In the genomic region with DNA sequence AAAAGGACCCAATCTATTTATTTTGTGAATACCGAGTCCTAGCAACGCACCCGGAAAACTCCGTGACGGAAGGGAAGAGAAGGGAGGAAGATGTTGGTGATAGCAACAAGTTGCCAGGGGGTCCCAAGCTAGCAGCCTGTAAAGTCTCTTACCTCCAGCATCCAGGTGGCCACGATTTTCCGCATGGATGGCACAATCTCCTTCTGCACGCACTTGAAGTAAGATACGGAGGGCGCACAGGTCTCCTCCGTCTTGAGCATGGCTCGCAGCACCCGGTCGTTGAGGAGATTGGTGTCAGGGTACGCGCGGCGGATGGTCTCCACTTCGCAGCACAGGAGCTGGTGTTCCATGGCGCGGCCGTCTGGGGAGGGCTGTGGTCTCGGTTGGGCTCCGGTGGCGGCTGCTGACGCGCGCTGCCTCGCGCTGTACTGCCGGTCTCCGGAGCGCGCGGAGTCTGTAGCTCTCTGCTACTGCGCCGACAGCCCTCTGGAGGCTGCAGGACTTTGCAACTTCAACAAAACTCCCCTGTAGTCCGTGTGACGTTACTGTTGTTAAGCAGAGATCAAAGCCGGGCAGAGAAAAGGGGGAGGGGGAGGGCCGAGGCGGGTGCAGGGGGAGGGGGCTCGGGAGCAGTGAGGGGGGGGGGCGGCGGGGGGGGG, we compare ENCODE assay signal across 7 mouse cellular contexts. TPM values are rescaled to one million over a fixed set of nuclear protein-coding genes. Genes with fewer than 3 reads are reported as not detected.
A peak's percentile ranks its signal among the peaks of the same experiment; 100 is the strongest.
DNase-seq lines count a peak whose midpoint lies in the region; ATAC-seq and TF ChIP-seq lines count a peak whose summit lies in the region.

A gene (minus strand): TSS at position 582 of the 659 bp plus-strand sequence.

- peaks cover 33% of the 10 kb centered on the region for H3K36me3 ChIP-seq in ES-E14 (ENCODE audit: control insufficient read depth, insufficient read depth, low read length, poor library complexity, severe bottlenecking)
- peaks cover 17% of the 10 kb centered on the region; the same call in 1 of the 2 replicates for H3K36me3 ChIP-seq in forebrain, embryonic 11.5 days (ENCODE audit: control insufficient read depth, insufficient read depth, low read length)
- H3K36me3 ChIP-seq in lung, embryonic 14.5 days (ENCODE audit: insufficient read depth) = peaks cover 34% of the 10 kb centered on the region

- intact Hi-C loops in heart, postnatal 14 days (cut with DNase I) = loop anchor here (2.0 kb wide), 2 partner anchors 91 to 171 kb away; no protein-coding TSS in a partner anchor

- H3K4me2 ChIP-seq in forebrain, embryonic 11.5 days (ENCODE audit: low read depth, low read length, severe bottlenecking) = peak within 1 kb of the TSS; percentile 61
- H3K4me2 ChIP-seq in lung, embryonic 14.5 days = peak within 1 kb of the TSS; percentile 97

- in situ Hi-C loops in ES-E14 (cut with MboI; ENCODE audit: low sequenced_read_pairs in 2 of 2, unreplicated experiment in 2 of 2) = loop anchor here (5.0 to 10.0 kb wide), 3 partner anchors 175 to 305 kb away; no protein-coding TSS in a partner anchor

- WGBS in forebrain, embryonic 11.5 days = under 1% methylated on average over 40 of the region's 45 CpGs
- under 1% methylated on average over 44 of the region's 45 CpGs for WGBS in lung, embryonic 14.5 days

- peak within 1 kb of the TSS; percentile 84 for H3K9ac ChIP-seq in ES-E14 (ENCODE audit: insufficient read depth, low read depth, low read length, poor library complexity, severe bottlenecking)
- H3K9ac ChIP-seq in forebrain, embryonic 11.5 days (ENCODE audit: low read length) = peak within 1 kb of the TSS; percentile 93
- H3K9ac ChIP-seq in lung, embryonic 14.5 days = peak within 1 kb of the TSS; percentile 82

- no peaks in the 10 kb centered on the region; a peak in 2 of 4 replicates for H3K4me1 ChIP-seq in ES-E14 (ENCODE audit: control insufficient read depth in 2 of 2, insufficient read depth in 2 of 2, low read length in 2 of 2, poor library complexity in 1 of 2)
- peaks cover 23% of the 10 kb centered on the region for H3K4me1 ChIP-seq in forebrain, embryonic 11.5 days (replicated peaks; ENCODE audit: control insufficient read depth, insufficient read depth, low read length)
- H3K4me1 ChIP-seq in lung, embryonic 14.5 days (ENCODE audit: insufficient read depth) = peaks cover 7% of the 10 kb centered on the region

- peak; percentile 78 for ATAC-seq in forebrain, embryonic 11.5 days (replicated peaks; ENCODE audit: low FRiP score)
- ATAC-seq in lung, embryonic 14.5 days (ENCODE audit: insufficient read depth) = peak; percentile 66

- H3K27me3 ChIP-seq in forebrain, embryonic 11.5 days (ENCODE audit: control insufficient read depth, insufficient read depth, low read length) = no peaks in the 10 kb centered on the region
- H3K27me3 ChIP-seq in lung, embryonic 14.5 days (ENCODE audit: insufficient read depth, low read length) = peaks cover 11% of the 10 kb centered on the region; the same call in 1 of the 2 replicates

- peak; percentile 71 for DNase-seq in ES-E14 (ENCODE audit: low read depth, low spot score)
- DNase-seq in adrenal gland, adult 2 months = peak; percentile 88
- DNase-seq in forebrain, embryonic 11.5 days (ENCODE audit: low spot score) = peak; percentile 94
- peak; percentile 77 to 80 for DNase-seq in heart, postnatal 14 days
- peak; percentile 85 to 90 for DNase-seq in kidney, postnatal 4 days
- DNase-seq in lung, embryonic 14.5 days = peak; percentile 88
- DNase-seq in right cerebral cortex, postnatal 14 days = peak; percentile 73

- H3K9me3 ChIP-seq in ES-E14 (ENCODE audit: control insufficient read depth, insufficient read depth, low read depth, low read length) = no peaks in the 10 kb centered on the region
- H3K9me3 ChIP-seq in forebrain, embryonic 11.5 days (ENCODE audit: control insufficient read depth, low read length) = no peaks in the 10 kb centered on the region
- no peaks in the 10 kb centered on the region for H3K9me3 ChIP-seq in lung, embryonic 14.5 days (ENCODE audit: low read depth, low read length)

- peak within 1 kb of the TSS; percentile 97 for H3K27ac ChIP-seq in ES-E14 (ENCODE audit: insufficient read depth, low read depth, low read length, poor library complexity, severe bottlenecking)
- H3K27ac ChIP-seq in forebrain, embryonic 11.5 days (ENCODE audit: low read depth, low read length) = peak within 1 kb of the TSS; percentile 98
- H3K27ac ChIP-seq in lung, embryonic 14.5 days (ENCODE audit: low read depth) = peak within 1 kb of the TSS; percentile 99

- peak within 1 kb of the TSS; percentile 75 to 82 for H3K4me3 ChIP-seq in ES-E14 (ENCODE audit: insufficient read depth in 1 of 2, low read depth in 1 of 2, low read length in 2 of 2, poor library complexity in 1 of 2, severe bottlenecking in 1 of 2)
- H3K4me3 ChIP-seq in forebrain, embryonic 11.5 days (ENCODE audit: low read depth, low read length) = peak within 1 kb of the TSS; percentile 80
- H3K4me3 ChIP-seq in lung, embryonic 14.5 days (ENCODE audit: low read depth, low read length) = peak within 1 kb of the TSS; percentile 71

- TF ChIP-seq CTCF in lung, embryonic 14.5 days (IDR thresholded peaks at IDR 0.05; ENCODE audit: low read depth) = peak; percentile 30

TF ChIP-seq in ES-E14, 5 proteins besides CTCF, POLR2A, EP300 and RAD21:
- TF ChIP-seq HCFC1 (IDR thresholded peaks at IDR 0.05; ENCODE audit: borderline replicate concordance, insufficient read depth, low read length) (no peak), ZC3H11A (IDR thresholded peaks at IDR 0.05; ENCODE audit: borderline replicate concordance, low read depth, low read length) (no peak), CHD2 (IDR thresholded peaks at IDR 0.05; ENCODE audit: low read depth, low read length) (no peak), MAFK (IDR thresholded peaks at IDR 0.05; ENCODE audit: insufficient read depth, low read depth, low read length) (no peak), ZNF384 (IDR thresholded peaks at IDR 0.05; ENCODE audit: low read depth, low read length) (no peak)
TF ChIP-seq in ES-E14: peak in this region for 0.

RNA-seq across cellular contexts. Expression of the gene that starts here (rescaled TPM):
- 57.6 and 65.9 TPM in 2 replicates for total RNA-seq in ES-E14 (2012; rRNA removed)
- 100 to 1,000 TPM; 105 to 244 TPM for total RNA-seq in adrenal gland, adult 2 months (2021)
- polyA plus RNA-seq in adrenal gland, adult 2 months (2012; rRNA removed) = 115 and 133 TPM in 2 replicates
- polyA plus RNA-seq in forebrain, embryonic 11.5 days (2014; fragmentation: Nextera tagmentation; extraction: Ambion mirVana) = 238 and 268 TPM in 2 replicates
- 10 to 100 TPM; 37.2 to 58.8 TPM for total RNA-seq in heart, postnatal 14 days (2021)
- polyA plus RNA-seq in lung, embryonic 14.5 days (2014; fragmentation: Nextera tagmentation; extraction: Ambion mirVana) = 148 and 154 TPM in 2 replicates

Comparison
In these comparisons a context has a peak if more than half of its experiments do, and no peak if none do; other contexts are left out.
1. Peak in every context shown above with its lines: DNase-seq, ATAC-seq, H3K4me3 ChIP-seq and H3K27ac ChIP-seq.